Mouse (Mus musculus): ENCODE measurements around the gene Gm20388. TPM values are rescaled to one million over a fixed set of nuclear protein-coding genes. Genes with fewer than 3 reads are reported as not detected.

The Gm20388 gene
- polyA plus RNA-seq, 1 experiment from 2014 or later, result not detected

- Histone ChIP-seq H3K9me3 (ENCODE audit: control insufficient read depth, low read length) (no peaks in the 10 kb centered on the region), H3K4me1 (ENCODE audit: control insufficient read depth, insufficient read depth, low read length) (no peaks in the 10 kb centered on the region), H3K27ac (ENCODE audit: low read depth, low read length) (no peak overlapping the region), H3K4me2 (replicated peaks; ENCODE audit: low read depth, low read length) (no peak overlapping the region), H3K27me3 (ENCODE audit: control insufficient read depth, insufficient read depth, low read length) (no peaks in the 10 kb centered on the region), H3K9ac (ENCODE audit: low read depth, low read length) (no peak overlapping the region), H3K4me3 (ENCODE audit: low read length) (no peak overlapping the region), H3K36me3 (ENCODE audit: control insufficient read depth, insufficient read depth, low read length) (no peaks in the 10 kb centered on the region)
- WGBS, result 78% methylated on average over 4 of the region's 4 CpGs
- no peak for ATAC-seq (ENCODE audit: low FRiP score, low TSS enrichment)
These were observed 4483.3 kb downstream of the Gm20388 start for GRCm38 (mm10) chr8:124393927-124394326.

- Histone ChIP-seq H3K9ac (ENCODE audit: low read depth, low read length) (no peak overlapping the region), H3K4me2 (replicated peaks; ENCODE audit: low read depth, low read length) (no peak overlapping the region), H3K27me3 (ENCODE audit: control insufficient read depth, insufficient read depth, low read length) (no peaks in the 10 kb centered on the region), H3K4me1 (ENCODE audit: control insufficient read depth, insufficient read depth, low read length) (no peaks in the 10 kb centered on the region), H3K27ac (ENCODE audit: low read depth, low read length) (no peak overlapping the region), H3K36me3 (ENCODE audit: control insufficient read depth, insufficient read depth, low read length) (no peaks in the 10 kb centered on the region), H3K4me3 (ENCODE audit: low read length) (no peak overlapping the region), H3K9me3 (ENCODE audit: control insufficient read depth, low read length) (no peaks in the 10 kb centered on the region)
- 85% methylated on average over 7 of the region's 7 CpGs for WGBS
- no peak for ATAC-seq (ENCODE audit: low FRiP score, low TSS enrichment)
These were observed 4484.3 kb downstream of the Gm20388 start for GRCm38 (mm10) chr8:124394951-124395350.

MicroRNA genes within 50 kb of the gene (microRNA counts, 519-probe panel; counts per million panel counts)
- microRNA mmu-miR-1967, result not detected

Small RNA genes lying within 50 kb of the gene (microRNA-seq; reads per million reads assigned to microRNA genes)
- not detected for gene Gm22715
- gene Gm24366, result not detected
- not detected for gene Gm27530
- not detected for gene Mir1967
- not detected for gene Mir6396
- 0.63 reads per million for gene Mir7079
- not detected for gene Mir7080
- not detected for gene Mir7237
- 0.84 reads per million for gene Mir7687

Other genes with a start within 250 kb of the Gm20388 start
- 1.8 and 1.9 TPM in 2 replicates for gene Wfdc1, start 244.5 kb upstream of the Gm20388 start, polyA plus RNA-seq (2014; fragmentation: Nextera tagmentation; extraction: Ambion mirVana)
- 0.97 and 1.2 TPM in 2 replicates for gene Atp2c2, start 210.8 kb upstream of the Gm20388 start, polyA plus RNA-seq (2014; fragmentation: Nextera tagmentation; extraction: Ambion mirVana)
- gene Tldc1, start 132.4 kb upstream of the Gm20388 start, polyA plus RNA-seq (2014; fragmentation: Nextera tagmentation; extraction: Ambion mirVana), result 6.4 and 13.0 TPM in 2 replicates
- 239 and 329 TPM in 2 replicates for gene Cotl1, start 70.3 kb upstream of the Gm20388 start, polyA plus RNA-seq (2014; fragmentation: Nextera tagmentation; extraction: Ambion mirVana)
- 13.3 and 13.8 TPM in 2 replicates for gene Klhl36, start 48.6 kb upstream of the Gm20388 start, polyA plus RNA-seq (2014; fragmentation: Nextera tagmentation; extraction: Ambion mirVana)
- gene Usp10, start 481 bp upstream of the Gm20388 start, polyA plus RNA-seq (2014; fragmentation: Nextera tagmentation; extraction: Ambion mirVana), result 91.9 and 156 TPM in 2 replicates
- gene Crispld2, start 81.6 kb downstream of the Gm20388 start, polyA plus RNA-seq (2014; fragmentation: Nextera tagmentation; extraction: Ambion mirVana), result 4.9 and 5.2 TPM in 2 replicates
- 20.4 and 31.0 TPM in 2 replicates for gene Zdhhc7, start 190.6 kb downstream of the Gm20388 start, polyA plus RNA-seq (2014; fragmentation: Nextera tagmentation; extraction: Ambion mirVana)
- gene 6430548M08Rik, start 203.3 kb downstream of the Gm20388 start, polyA plus RNA-seq (2014; fragmentation: Nextera tagmentation; extraction: Ambion mirVana), result 2.4 and 3.9 TPM in 2 replicates